Mouse (Mus musculus): ENCODE results near the gene Aasdh. TPM values are rescaled to one million over a fixed set of nuclear protein-coding genes. Genes with fewer than 3 reads are reported as not detected.
A peak's percentile ranks its signal among the peaks of the same experiment; 100 is the strongest.
"Not testable (repeated sequence)": the region's sequence is repeated elsewhere in the genome, so short reads cannot be mapped to it uniquely, and the experiment has no call there.

The Aasdh gene
- polyA plus RNA-seq, 1 experiment from 2014 or later = 18.2 TPM

DNA sequence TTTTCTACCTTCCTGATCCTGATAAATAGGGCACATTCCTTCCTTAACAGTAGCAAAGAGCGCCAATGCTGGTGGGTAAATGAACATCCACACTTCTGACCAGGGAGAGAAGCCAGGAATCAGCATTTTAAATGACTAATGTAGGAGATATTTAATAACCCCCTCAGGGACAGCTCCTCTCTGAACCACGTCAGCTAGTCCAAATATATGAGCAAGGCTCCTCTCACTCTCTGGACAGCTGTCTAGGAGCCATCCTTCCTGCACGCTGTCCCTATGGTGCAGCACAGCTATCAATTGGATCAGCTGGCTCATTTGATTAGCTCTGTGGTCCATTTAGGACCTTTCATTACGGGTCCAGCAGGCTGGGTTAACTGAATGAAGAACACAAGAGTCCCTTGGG, 17.5 kb upstream of the Aasdh start:
- WGBS = 79% methylated on average over 4 of the region's 4 CpGs
- no peak overlapping the region for H3K4me2 ChIP-seq (replicated peaks; ENCODE audit: low read depth, low read length)
- H3K27me3 ChIP-seq (ENCODE audit: insufficient read depth, low read length) = no peaks in the 10 kb centered on the region
- H3K36me3 ChIP-seq (ENCODE audit: insufficient read depth, low read length) = peaks cover 65% of the 10 kb centered on the region
- peak overlapping the region; percentile 5; the same call in 1 of the 2 replicates for H3K27ac ChIP-seq (ENCODE audit: low read length)
- H3K4me3 ChIP-seq (ENCODE audit: low read length) = no peak overlapping the region
- ATAC-seq (ENCODE audit: low FRiP score, low TSS enrichment) = no peak
- H3K4me1 ChIP-seq (ENCODE audit: insufficient read depth, low read length) = peaks cover 5% of the 10 kb centered on the region; the same call in 1 of the 2 replicates
- H3K9me3 ChIP-seq (ENCODE audit: low read length) = peaks cover 15% of the 10 kb centered on the region; the same call in 1 of the 2 replicates
- no peak overlapping the region for H3K9ac ChIP-seq (replicated peaks; ENCODE audit: low read length)

DNA sequence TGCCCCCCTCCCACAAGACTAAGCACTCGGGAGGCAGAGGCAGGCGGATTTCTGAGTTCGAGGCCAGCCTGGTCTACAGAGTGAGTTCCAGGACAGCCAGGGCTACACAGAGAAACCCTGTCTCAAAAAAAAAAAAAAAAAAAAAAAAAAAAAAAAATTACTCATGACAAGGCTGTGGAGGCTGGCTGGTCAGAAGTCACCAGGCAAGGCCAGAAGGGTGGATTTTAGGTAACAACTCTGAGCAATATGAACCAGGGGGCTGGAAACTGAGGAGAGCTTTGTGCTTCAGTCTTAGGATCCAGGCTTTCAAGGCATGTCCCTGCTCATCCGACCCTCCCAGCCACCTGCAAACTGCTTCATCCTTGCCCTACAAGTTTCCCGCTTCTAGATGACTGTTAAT, 7.2 kb upstream of the Aasdh start:
- not testable (repeated sequence) for ATAC-seq (ENCODE audit: low FRiP score, low TSS enrichment); H3K27ac ChIP-seq (ENCODE audit: low read length); H3K4me1 ChIP-seq (ENCODE audit: insufficient read depth, low read length); H3K27me3 ChIP-seq (ENCODE audit: insufficient read depth, low read length); H3K4me2 ChIP-seq (replicated peaks; ENCODE audit: low read depth, low read length); H3K9ac ChIP-seq (replicated peaks; ENCODE audit: low read length); H3K9me3 ChIP-seq (ENCODE audit: low read length); H3K4me3 ChIP-seq (ENCODE audit: low read length)
- 91% methylated on average over 5 of the region's 5 CpGs for WGBS
- H3K36me3 ChIP-seq (ENCODE audit: insufficient read depth, low read length) = peaks cover 25% of the 10 kb centered on the region

DNA sequence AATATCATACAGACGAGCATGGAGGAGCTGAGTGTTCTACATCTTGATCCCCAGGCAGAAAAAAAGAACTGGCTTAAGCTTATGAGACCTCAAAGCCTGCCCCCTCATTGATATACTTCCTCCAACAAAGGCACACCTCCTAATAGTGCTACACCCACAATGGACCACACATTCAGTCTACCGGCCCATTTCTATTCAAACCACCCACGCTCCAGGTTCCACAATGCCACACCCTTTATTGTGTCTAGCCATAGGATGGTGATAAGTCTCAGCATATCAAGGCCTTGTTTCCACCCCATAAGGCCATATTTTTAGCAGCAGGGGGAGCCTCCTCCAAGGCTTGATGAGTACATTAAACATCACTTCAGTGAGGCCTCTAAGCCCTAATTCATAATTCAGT, 5.5 kb upstream of the Aasdh start:
- Histone ChIP-seq H3K4me1 (ENCODE audit: insufficient read depth, low read length) (peaks cover 3% of the 10 kb centered on the region; the same call in 1 of the 2 replicates), H3K27ac (ENCODE audit: low read length) (no peak overlapping the region), H3K4me3 (ENCODE audit: low read length) (no peak overlapping the region), H3K4me2 (replicated peaks; ENCODE audit: low read depth, low read length) (no peak overlapping the region), H3K36me3 (ENCODE audit: insufficient read depth, low read length) (peaks cover 18% of the 10 kb centered on the region), H3K27me3 (ENCODE audit: insufficient read depth, low read length) (no peaks in the 10 kb centered on the region), H3K9me3 (ENCODE audit: low read length) (no peaks in the 10 kb centered on the region), H3K9ac (replicated peaks; ENCODE audit: low read length) (no peak overlapping the region)
- no peak for ATAC-seq (ENCODE audit: low FRiP score, low TSS enrichment)
- 93% methylated on average over 3 of the region's 3 CpGs for WGBS

DNA sequence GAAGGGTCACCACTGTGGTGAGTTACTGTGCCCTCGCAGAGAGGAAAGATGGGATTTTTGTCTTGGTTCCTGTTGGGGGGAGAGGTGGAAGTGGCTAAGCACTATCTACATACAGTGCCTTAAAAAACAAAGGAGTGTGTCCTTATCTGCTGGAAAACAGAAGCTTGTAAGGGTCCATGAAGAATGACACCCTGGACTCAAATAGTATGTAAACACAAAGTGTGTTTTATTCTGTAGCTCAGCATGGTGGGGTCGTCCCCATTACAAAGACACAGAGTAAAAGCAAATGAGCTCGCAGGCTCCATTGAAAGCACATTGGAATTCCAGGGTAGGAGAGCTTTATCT, 813 bp upstream of the Aasdh start:
- Histone ChIP-seq H3K9me3 (ENCODE audit: low read length) (no peaks in the 10 kb centered on the region), H3K36me3 (ENCODE audit: insufficient read depth, low read length) (peaks cover 4% of the 10 kb centered on the region), H3K27me3 (ENCODE audit: insufficient read depth, low read length) (no peaks in the 10 kb centered on the region), H3K27ac (ENCODE audit: low read length) (peak overlapping the region; percentile 87; the same call in 1 of the 2 replicates), H3K4me2 (replicated peaks; ENCODE audit: low read depth, low read length) (peak overlapping the region; percentile 70), H3K4me1 (ENCODE audit: insufficient read depth, low read length) (peaks cover 3% of the 10 kb centered on the region; the same call in 1 of the 2 replicates), H3K4me3 (ENCODE audit: low read length) (peak overlapping the region; percentile 77), H3K9ac (replicated peaks; ENCODE audit: low read length) (peak overlapping the region; percentile 85)
- 47% methylated on average over 3 of the region's 3 CpGs for WGBS
- no peak for ATAC-seq (ENCODE audit: low FRiP score, low TSS enrichment)

DNA sequence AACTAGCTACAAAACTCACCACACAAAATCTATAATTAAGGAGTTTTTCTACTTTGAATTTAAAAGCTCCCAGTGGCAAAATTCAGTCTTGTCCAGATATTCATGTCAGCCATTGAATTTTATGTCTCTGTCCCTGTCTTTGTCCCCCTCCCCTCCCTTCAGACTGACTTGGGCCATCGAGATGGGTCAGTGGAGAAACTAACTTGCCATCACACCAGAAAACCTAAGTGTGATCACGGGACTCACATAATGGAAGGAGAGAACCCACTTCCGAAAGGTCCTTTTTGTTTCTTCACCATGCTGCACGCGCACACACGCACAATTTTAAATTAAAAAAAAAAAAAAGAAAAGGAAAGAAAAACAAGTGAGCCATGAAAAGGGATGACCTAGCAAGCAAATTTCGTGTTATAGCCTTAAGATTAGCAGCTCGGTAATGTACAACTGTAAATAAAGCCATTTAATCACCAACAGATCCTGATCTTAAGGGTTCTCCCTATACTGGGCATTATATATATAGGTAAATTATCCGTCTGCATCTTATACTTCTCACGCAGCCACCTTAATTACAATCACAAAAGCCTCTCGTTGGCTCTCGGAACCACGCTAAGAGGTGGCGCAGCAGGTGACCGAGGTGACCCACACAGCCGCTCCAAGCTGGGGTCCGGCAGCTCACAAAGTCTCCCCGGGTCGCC, 455 bp downstream of the Aasdh start:
- no peak for ATAC-seq (ENCODE audit: low FRiP score, low TSS enrichment)

DNA sequence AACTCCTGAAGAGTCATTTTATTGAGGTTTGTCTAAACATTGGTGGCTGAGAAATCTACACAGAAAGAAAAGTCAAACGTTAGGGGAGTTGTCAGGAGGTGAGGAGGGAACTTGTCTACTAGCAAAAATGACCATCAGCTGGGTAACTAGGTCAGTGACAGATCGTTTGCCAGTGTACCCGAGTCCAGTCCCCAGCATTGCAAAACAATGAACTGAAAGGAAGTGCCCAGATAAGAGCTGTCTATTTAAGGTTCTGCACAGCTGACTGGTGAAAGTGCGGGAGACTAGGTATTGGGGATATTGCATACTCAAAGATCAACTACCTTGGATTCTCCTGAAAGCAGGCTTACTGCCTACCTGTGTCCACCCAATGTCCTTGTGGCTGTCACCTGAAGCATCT, 3.2 kb downstream of the Aasdh start:
- ATAC-seq (ENCODE audit: low FRiP score, low TSS enrichment) = no peak
- H3K27me3 ChIP-seq (ENCODE audit: insufficient read depth, low read length) = no peaks in the 10 kb centered on the region
- no peak overlapping the region for H3K27ac ChIP-seq (ENCODE audit: low read length)
- 83% methylated on average over 4 of the region's 4 CpGs for WGBS
- peaks cover 3% of the 10 kb centered on the region; the same call in 1 of the 2 replicates for H3K4me1 ChIP-seq (ENCODE audit: insufficient read depth, low read length)
- no peak overlapping the region for H3K4me3 ChIP-seq (ENCODE audit: low read length)
- no peaks in the 10 kb centered on the region; the same call in 1 of the 2 replicates for H3K36me3 ChIP-seq (ENCODE audit: insufficient read depth, low read length)
- no peaks in the 10 kb centered on the region for H3K9me3 ChIP-seq (ENCODE audit: low read length)
- H3K4me2 ChIP-seq (replicated peaks; ENCODE audit: low read depth, low read length) = no peak overlapping the region
- no peak overlapping the region for H3K9ac ChIP-seq (replicated peaks; ENCODE audit: low read length)

More for the DNA sequence above, 455 bp downstream of the Aasdh start:
- H3K4me1 ChIP-seq (ENCODE audit: insufficient read depth, low read length) = peaks cover 3% of the 10 kb centered on the region; the same call in 1 of the 2 replicates
- peak overlapping the region; percentile 70 for H3K4me2 ChIP-seq (replicated peaks; ENCODE audit: low read depth, low read length)
- peaks cover 3% of the 10 kb centered on the region for H3K36me3 ChIP-seq (ENCODE audit: insufficient read depth, low read length)
- no peaks in the 10 kb centered on the region for H3K9me3 ChIP-seq (ENCODE audit: low read length)
- 2% methylated on average over 19 of the region's 19 CpGs for WGBS
- no peaks in the 10 kb centered on the region for H3K27me3 ChIP-seq (ENCODE audit: insufficient read depth, low read length)
- peak overlapping the region; percentile 85 for H3K9ac ChIP-seq (replicated peaks; ENCODE audit: low read length)
- peak overlapping the region; percentile 77 for H3K4me3 ChIP-seq (ENCODE audit: low read length)
- peak overlapping the region; percentile 87 for H3K27ac ChIP-seq (ENCODE audit: low read length)

DNA sequence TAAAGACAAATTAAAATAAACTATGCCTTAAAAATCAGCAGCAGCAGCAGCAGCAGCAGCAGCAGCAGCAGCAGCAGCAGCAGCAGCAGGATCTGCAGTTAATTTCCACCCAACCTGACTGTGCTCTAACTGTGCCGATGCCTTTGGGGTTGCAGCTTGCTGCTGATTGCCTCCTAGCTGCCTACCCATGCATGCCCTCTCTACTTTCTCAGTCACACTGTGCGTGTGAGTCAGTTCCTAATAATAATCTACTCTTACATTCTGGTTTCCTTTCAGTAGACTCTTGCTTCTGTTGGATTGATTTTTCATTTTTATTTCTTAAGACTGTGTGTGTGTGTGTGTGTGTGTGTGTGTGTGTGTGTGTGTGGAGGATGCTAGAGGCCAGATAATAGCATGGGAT, 12.2 kb downstream of the Aasdh start:
- H3K27me3 ChIP-seq (ENCODE audit: insufficient read depth, low read length) = no peaks in the 10 kb centered on the region
- WGBS = 79% methylated on average over 2 of the region's 2 CpGs
- no peak overlapping the region for H3K4me3 ChIP-seq (ENCODE audit: low read length)
- no peaks in the 10 kb centered on the region for H3K4me1 ChIP-seq (ENCODE audit: insufficient read depth, low read length)
- H3K9ac ChIP-seq (replicated peaks; ENCODE audit: low read length) = no peak overlapping the region
- H3K9me3 ChIP-seq (ENCODE audit: low read length) = no peaks in the 10 kb centered on the region
- no peak for ATAC-seq (ENCODE audit: low FRiP score, low TSS enrichment)
- H3K27ac ChIP-seq (ENCODE audit: low read length) = no peak overlapping the region
- H3K36me3 ChIP-seq (ENCODE audit: insufficient read depth, low read length) = peaks cover 12% of the 10 kb centered on the region; the same call in 1 of the 2 replicates
- H3K4me2 ChIP-seq (replicated peaks; ENCODE audit: low read depth, low read length) = no peak overlapping the region

DNA sequence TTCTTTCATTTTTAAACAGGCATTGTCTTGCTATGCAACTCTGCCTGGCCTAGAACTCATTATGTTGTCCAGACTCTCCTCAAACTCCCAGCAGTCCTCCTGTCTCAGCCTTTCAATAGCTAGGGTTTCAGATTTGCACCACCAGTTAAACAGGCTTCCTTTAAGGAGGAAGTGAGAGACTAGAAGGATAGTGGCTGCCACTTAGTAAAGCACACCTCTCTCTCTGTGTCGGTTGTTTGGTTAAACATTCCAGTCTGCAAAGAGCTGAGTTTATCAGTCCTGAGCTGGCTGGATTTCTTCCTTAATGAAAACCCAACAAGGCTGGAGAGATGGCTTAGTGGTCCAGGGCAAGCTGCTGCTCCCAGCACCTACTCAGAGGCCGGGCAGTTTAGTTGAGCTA, 12.7 kb downstream of the Aasdh start:
- 76% methylated on average over 2 of the region's 2 CpGs for WGBS
- no peaks in the 10 kb centered on the region for H3K4me1 ChIP-seq (ENCODE audit: insufficient read depth, low read length)
- no peak overlapping the region for H3K9ac ChIP-seq (replicated peaks; ENCODE audit: low read length)
- H3K27me3 ChIP-seq (ENCODE audit: insufficient read depth, low read length) = no peaks in the 10 kb centered on the region
- no peak overlapping the region for H3K4me3 ChIP-seq (ENCODE audit: low read length)
- no peak overlapping the region for H3K4me2 ChIP-seq (replicated peaks; ENCODE audit: low read depth, low read length)
- H3K27ac ChIP-seq (ENCODE audit: low read length) = no peak overlapping the region
- no peaks in the 10 kb centered on the region for H3K9me3 ChIP-seq (ENCODE audit: low read length)
- ATAC-seq (ENCODE audit: low FRiP score, low TSS enrichment) = no peak
- H3K36me3 ChIP-seq (ENCODE audit: insufficient read depth, low read length) = peaks cover 12% of the 10 kb centered on the region; the same call in 1 of the 2 replicates

DNA sequence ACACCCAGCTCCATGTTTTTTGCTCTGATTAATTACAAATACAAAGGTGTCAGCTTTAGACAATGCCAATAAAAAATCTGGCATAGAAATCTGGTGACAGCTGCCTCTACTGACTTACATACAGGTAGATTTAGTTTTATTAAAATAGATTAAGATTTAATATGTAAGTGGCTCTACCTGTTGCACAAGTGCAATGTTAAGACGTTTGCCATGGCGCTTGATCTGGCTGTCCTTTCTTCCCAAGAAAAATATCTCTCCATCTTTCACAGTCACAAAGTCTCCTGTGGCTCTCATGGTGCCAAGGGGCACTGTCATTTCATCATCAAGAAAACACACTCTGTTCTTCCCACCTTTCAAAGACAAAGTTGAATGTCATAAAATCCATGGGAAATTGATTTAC, 18.3 kb downstream of the Aasdh start:
- Histone ChIP-seq H3K4me3 (ENCODE audit: low read length) (no peak overlapping the region), H3K4me1 (ENCODE audit: insufficient read depth, low read length) (no peaks in the 10 kb centered on the region), H3K27me3 (ENCODE audit: insufficient read depth, low read length) (no peaks in the 10 kb centered on the region), H3K27ac (ENCODE audit: low read length) (no peak overlapping the region), H3K36me3 (ENCODE audit: insufficient read depth, low read length) (peaks cover 26% of the 10 kb centered on the region), H3K9ac (replicated peaks; ENCODE audit: low read length) (no peak overlapping the region), H3K9me3 (ENCODE audit: low read length) (no peaks in the 10 kb centered on the region), H3K4me2 (replicated peaks; ENCODE audit: low read depth, low read length) (no peak overlapping the region)
- ATAC-seq (ENCODE audit: low FRiP score, low TSS enrichment) = no peak
- 94% methylated on average over 2 of the region's 2 CpGs for WGBS

DNA sequence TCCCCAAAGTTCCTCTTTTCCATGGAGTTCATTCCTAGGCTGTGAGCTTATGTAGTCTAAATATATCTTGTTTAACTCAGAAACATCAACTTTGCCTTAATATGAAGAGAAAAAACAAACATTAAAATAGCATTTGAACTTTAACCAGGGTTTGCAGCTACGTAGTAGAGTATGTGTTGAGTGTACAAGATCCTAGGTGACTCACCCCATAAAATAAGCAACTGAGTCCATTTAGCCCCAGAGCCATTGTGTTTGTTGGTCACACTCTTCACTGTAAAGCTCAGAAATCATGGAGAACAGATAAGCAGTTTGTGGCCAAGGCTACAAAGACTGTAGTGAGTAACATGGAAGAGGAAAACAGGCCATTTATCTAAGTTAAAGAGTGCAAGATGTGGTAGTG, 21.2 kb downstream of the Aasdh start:
- Histone ChIP-seq H3K4me3 (ENCODE audit: low read length) (no peak overlapping the region), H3K27me3 (ENCODE audit: insufficient read depth, low read length) (no peaks in the 10 kb centered on the region), H3K4me2 (replicated peaks; ENCODE audit: low read depth, low read length) (no peak overlapping the region), H3K27ac (ENCODE audit: low read length) (no peak overlapping the region), H3K9ac (replicated peaks; ENCODE audit: low read length) (no peak overlapping the region), H3K4me1 (ENCODE audit: insufficient read depth, low read length) (no peaks in the 10 kb centered on the region), H3K9me3 (ENCODE audit: low read length) (no peaks in the 10 kb centered on the region), H3K36me3 (ENCODE audit: insufficient read depth, low read length) (peaks cover 31% of the 10 kb centered on the region)
- no peak for ATAC-seq (ENCODE audit: low FRiP score, low TSS enrichment)
- WGBS = 90% methylated on average over 1 of the region's 1 CpGs
